Mouse (Mus musculus): ENCODE results near the gene Haus3. TPM values are rescaled to one million over a fixed set of nuclear protein-coding genes. Genes with fewer than 3 reads are reported as not detected.

The Haus3 gene
- 10 to 100 TPM; 15.1 to 15.2 TPM for total RNA-seq (2023)

GRCm38 (mm10) chr5:34168950-34169891 is at the start of gene Haus3, which contains the start of gene Poln:
TSS of gene Haus3 (minus strand) at chr5:34169527.
TSS of gene Poln (minus strand) at chr5:34169448.

GRCm38 (mm10) chr5:34187601-34188316 is 18.4 kb upstream of the Haus3 start, which contains the start of gene Mxd4:
TSS of gene Mxd4 (minus strand) at chr5:34187720.

Other genes with a start within 250 kb of the Haus3 start
- gene Nelfa, start 233.1 kb downstream of the Haus3 start, total RNA-seq (2023), result 10 to 100 TPM; 23.8 to 28.6 TPM
- gene Gm1673, start 186.1 kb downstream of the Haus3 start, total RNA-seq (2023), result 10 to 100 TPM; 19.3 to 19.9 TPM
- 10 to 100 TPM; 24.2 to 24.6 TPM for gene Nat8l, start 173.5 kb downstream of the Haus3 start, total RNA-seq (2023)
- under 1 TPM; 0.40 to 0.51 TPM for gene Poln, start 79 bp downstream of the Haus3 start, total RNA-seq (2023)
- 10 to 100 TPM; 57.1 to 60.3 TPM for gene Mxd4, start 18.2 kb upstream of the Haus3 start, total RNA-seq (2023)
- 1 to 10 TPM; 3.6 to 4.7 TPM for gene Zfyve28, start 118.9 kb upstream of the Haus3 start, total RNA-seq (2023)
- gene Cfap99, start 119.1 kb upstream of the Haus3 start, total RNA-seq (2023), result under 1 TPM in 1 of 2 experiments, not detected in 1; 0.29 TPM
- gene Rnf4, start 166.8 kb upstream of the Haus3 start, total RNA-seq (2023), result 100 to 1,000 TPM; 126 to 132 TPM
- 10 to 100 TPM; 43.4 to 44.7 TPM for gene Fam193a, start 200.4 kb upstream of the Haus3 start, total RNA-seq (2023)